Mouse (Mus musculus) midbrain, embryonic 10.5 days (tissue): ENCODE measurements around the gene Ppp1r36. TPM values are rescaled to one million over a fixed set of nuclear protein-coding genes. Genes with fewer than 3 reads are reported as not detected.

Source experiments
- DNase-seq: peaks from one replicate; pipeline ENCODE4 v3.0.0-alpha.2; 2017; ENCODE audit warnings: low spot score
- H3K27ac ChIP-seq: fragments of 300-500 bp; sonication (generic); replicated peaks from 2 replicates; pipeline ENCODE4 v1.5.1; 2016; ENCODE audit warnings: mild to moderate bottlenecking
- H3K27me3 ChIP-seq: fragments of 300-500 bp; sonication (generic); 2 replicates; pipeline ENCODE4 v1.6.1; 2016; ENCODE audit warnings: low read depth, mild to moderate bottlenecking; ENCODE audit not compliant: poor library complexity, severe bottlenecking
- H3K36me3 ChIP-seq: fragments of 300-500 bp; sonication (generic); 2 replicates; pipeline ENCODE4 v1.6.1; 2016; ENCODE audit warnings: mild to moderate bottlenecking, moderate library complexity
- H3K4me1 ChIP-seq: fragments of 300-500 bp; sonication (generic); 2 replicates; pipeline ENCODE4 v1.6.1; 2016
- H3K4me3 ChIP-seq: fragments of 300-500 bp; sonication (generic); 2 replicates; pipeline ENCODE4 v1.5.1; 2016; ENCODE audit warnings: mild to moderate bottlenecking, moderate library complexity
- H3K9me3 ChIP-seq: fragments of 300-500 bp; sonication (generic); replicated peaks from 2 replicates; pipeline ENCODE4 v1.6.1; 2016; ENCODE audit warnings: mild to moderate bottlenecking
- WGBS: fragments of 180-500 bp; shearing (Covaris S2); methylation state at CpG from one replicate; pipeline ENCODE4 v1.1.7; 2016; 5-methylcytosine and 5-hydroxymethylcytosine counted together
- polyA plus RNA-seq: library from polyadenylated mRNA; unstranded; fragments of >200 nt; fragmentation: Nextera tagmentation; extraction: Ambion mirVana; gene quantifications from 2 replicates; pipeline ENCODE4 v1.2.1, GENCODE M21; 2016

Gene Ppp1r36
- polyA plus RNA-seq, 1 experiment from 2014 or later, result 0.33 TPM

- Histone ChIP-seq H3K27me3 (peaks cover 68% of the 10 kb centered on the region), H3K4me1 (peaks cover 31% of the 10 kb centered on the region), H3K9me3 (no peaks in the 10 kb centered on the region), H3K4me3 (peak within 1 kb of the TSS; percentile 69), H3K36me3 (no peaks in the 10 kb centered on the region), H3K27ac (peak within 1 kb of the TSS; percentile 92)
- WGBS, result under 1% methylated on average over 54 of the region's 54 CpGs
- peak; percentile 98 for DNase-seq
Measured at GRCm38 (mm10) chr12:76403886-76404537, 13.3 kb upstream of the Ppp1r36 start, which contains the start of gene Hspa2. Gene Hspa2, plus strand, starts transcription at chr12:76404176.

- WGBS, result 9% methylated on average over 20 of the region's 20 CpGs
- Histone ChIP-seq H3K4me3 (peak overlapping the region; percentile 69), H3K27me3 (peaks cover 68% of the 10 kb centered on the region), H3K9me3 (no peaks in the 10 kb centered on the region), H3K27ac (no peak overlapping the region), H3K36me3 (no peaks in the 10 kb centered on the region), H3K4me1 (peaks cover 31% of the 10 kb centered on the region)
- DNase-seq, result no peak
Measured at GRCm38 (mm10) chr12:76404836-76405182, 12.5 kb upstream of the Ppp1r36 start.

DNA sequence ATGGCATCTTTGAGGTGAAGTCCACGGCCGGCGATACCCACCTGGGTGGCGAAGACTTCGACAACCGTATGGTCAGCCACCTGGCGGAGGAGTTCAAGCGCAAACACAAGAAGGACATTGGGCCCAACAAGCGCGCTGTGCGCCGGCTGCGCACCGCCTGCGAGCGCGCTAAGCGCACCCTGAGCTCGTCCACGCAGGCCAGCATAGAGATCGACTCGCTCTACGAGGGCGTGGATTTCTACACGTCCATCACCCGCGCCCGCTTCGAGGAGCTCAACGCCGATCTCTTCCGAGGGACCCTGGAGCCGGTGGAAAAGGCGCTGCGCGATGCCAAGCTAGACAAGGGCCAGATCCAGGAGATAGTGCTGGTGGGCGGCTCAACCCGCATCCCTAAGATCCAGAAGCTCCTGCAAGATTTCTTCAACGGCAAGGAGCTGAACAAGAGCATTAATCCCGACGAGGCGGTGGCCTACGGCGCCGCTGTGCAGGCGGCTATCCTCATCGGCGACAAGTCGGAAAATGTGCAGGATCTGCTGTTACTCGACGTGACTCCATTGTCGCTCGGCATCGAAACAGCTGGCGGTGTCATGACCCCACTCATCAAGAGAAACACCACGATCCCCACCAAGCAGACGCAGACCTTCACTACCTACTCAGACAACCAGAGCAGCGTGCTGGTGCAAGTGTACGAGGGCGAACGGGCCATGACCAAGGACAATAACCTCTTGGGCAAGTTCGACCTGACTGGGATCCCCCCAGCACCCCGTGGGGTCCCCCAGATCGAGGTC is 12.0 kb upstream of the Ppp1r36 start:
- Histone ChIP-seq H3K4me1 (peaks cover 31% of the 10 kb centered on the region), H3K4me3 (peak overlapping the region; percentile 69), H3K36me3 (no peaks in the 10 kb centered on the region), H3K27me3 (peaks cover 68% of the 10 kb centered on the region), H3K27ac (no peak overlapping the region), H3K9me3 (no peaks in the 10 kb centered on the region)
- WGBS, result 3% methylated on average over 64 of the region's 64 CpGs
- peak; percentile 58 for DNase-seq

DNA sequence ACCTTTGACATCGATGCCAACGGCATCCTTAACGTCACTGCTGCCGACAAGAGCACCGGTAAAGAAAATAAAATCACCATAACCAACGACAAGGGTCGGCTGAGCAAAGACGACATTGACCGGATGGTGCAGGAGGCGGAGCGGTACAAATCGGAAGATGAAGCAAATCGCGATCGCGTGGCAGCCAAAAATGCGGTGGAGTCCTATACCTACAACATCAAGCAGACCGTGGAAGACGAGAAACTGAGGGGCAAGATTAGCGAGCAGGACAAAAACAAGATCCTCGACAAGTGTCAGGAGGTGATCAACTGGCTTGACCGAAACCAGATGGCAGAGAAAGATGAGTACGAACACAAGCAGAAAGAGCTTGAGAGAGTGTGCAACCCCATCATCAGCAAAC is 11.4 kb upstream of the Ppp1r36 start:
- Histone ChIP-seq H3K27ac (no peak overlapping the region), H3K36me3 (no peaks in the 10 kb centered on the region), H3K27me3 (peaks cover 68% of the 10 kb centered on the region), H3K9me3 (no peaks in the 10 kb centered on the region), H3K4me1 (peaks cover 31% of the 10 kb centered on the region), H3K4me3 (peak overlapping the region; percentile 69)
- DNase-seq, result peak; percentile 45
- 4% methylated on average over 23 of the region's 23 CpGs for WGBS

DNA sequence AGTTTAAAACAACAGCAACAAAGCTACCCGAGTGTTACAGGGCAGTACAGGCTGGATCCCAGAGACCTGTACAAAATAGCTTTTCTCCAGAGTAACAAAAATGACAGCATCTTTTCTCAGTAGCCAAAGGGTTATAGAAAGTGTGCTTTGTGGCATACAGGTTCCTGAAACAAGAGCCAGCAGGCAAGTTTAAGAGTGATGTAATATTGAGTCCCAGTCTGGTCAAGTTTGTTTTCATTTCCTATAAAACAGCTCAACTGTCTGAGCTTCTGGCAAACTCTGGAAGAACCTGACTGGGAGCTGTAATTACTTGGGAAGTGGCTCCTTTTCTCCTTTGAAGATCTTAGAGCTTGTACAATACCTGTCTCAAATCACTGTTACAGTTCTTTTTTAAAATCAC is 10.2 kb upstream of the Ppp1r36 start:
- Histone ChIP-seq H3K4me3 (no peak overlapping the region), H3K27me3 (peaks cover 58% of the 10 kb centered on the region), H3K27ac (no peak overlapping the region), H3K4me1 (peaks cover 31% of the 10 kb centered on the region), H3K36me3 (no peaks in the 10 kb centered on the region), H3K9me3 (no peaks in the 10 kb centered on the region)
- WGBS, result 53% methylated on average over 1 of the region's 1 CpGs
- DNase-seq, result no peak

DNA sequence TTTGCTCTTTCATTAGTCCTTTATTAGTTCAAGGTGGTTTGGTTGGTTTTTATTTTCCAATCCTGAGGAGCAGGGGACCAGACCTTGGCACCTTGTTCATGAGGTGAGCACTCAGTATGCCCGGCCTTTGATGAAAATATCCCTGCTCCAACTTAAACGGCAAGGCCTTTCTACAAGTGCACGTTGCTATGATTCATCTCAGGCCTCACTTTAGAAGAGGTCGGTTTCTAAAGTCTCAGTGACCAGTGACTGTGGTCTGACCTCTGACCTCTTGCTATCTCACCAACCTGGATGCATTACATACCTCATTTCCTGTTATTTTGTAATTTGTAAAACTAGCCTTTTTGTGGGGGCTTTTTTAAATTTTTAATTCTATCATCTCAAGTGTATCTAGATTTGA is 8.2 kb upstream of the Ppp1r36 start:
- Histone ChIP-seq H3K4me1 (peaks cover 21% of the 10 kb centered on the region), H3K27me3 (peaks cover 48% of the 10 kb centered on the region), H3K27ac (no peak overlapping the region), H3K4me3 (no peak overlapping the region), H3K36me3 (no peaks in the 10 kb centered on the region), H3K9me3 (no peaks in the 10 kb centered on the region)
- WGBS, result 71% methylated on average over 4 of the region's 4 CpGs
- DNase-seq, result no peak

DNA sequence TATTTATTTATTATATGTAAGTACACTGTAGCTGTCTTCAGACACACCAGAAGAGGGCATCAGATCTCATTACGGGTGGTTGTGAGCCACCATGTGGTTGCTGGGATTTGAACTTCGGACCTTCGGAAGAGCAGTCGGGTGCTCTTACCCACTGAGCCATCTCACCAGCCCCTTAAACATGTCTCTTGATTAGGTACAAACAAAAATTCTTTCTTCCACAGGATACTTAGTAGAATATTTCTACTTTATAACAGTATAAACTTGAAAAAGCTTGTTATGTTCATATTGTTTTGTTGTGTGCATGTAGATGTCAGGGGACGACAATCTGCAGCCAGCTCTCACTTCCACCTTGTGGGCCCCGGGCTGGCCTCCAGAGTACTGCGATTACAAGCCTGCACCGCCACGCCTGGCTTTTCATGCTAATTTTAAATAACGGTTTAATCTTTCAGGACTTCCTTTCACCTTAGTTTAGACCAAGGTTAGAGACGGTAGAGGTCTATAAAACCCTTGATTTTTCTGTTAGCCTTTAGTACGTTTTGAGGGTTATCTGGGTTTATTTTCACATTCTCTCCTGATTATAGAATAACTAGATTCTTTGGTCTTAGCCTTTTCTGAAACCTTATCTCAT is 1.8 kb upstream of the Ppp1r36 start:
- Histone ChIP-seq H3K27ac (no peak overlapping the region), H3K9me3 (peaks cover 5% of the 10 kb centered on the region; the same call in 1 of the 2 replicates), H3K36me3 (no peaks in the 10 kb centered on the region), H3K27me3 (peaks cover 33% of the 10 kb centered on the region), H3K4me3 (no peak overlapping the region), H3K4me1 (peaks cover 6% of the 10 kb centered on the region)
- no peak for DNase-seq
- WGBS, result 90% methylated on average over 12 of the region's 12 CpGs

GRCm38 (mm10) chr12:76418346-76418745 is 1.0 kb downstream of the Ppp1r36 start:
- peaks cover 33% of the 10 kb centered on the region for H3K27me3 ChIP-seq
- H3K36me3 ChIP-seq, result no peaks in the 10 kb centered on the region
- 94% methylated on average over 5 of the region's 5 CpGs for WGBS
- no peak for DNase-seq
- no peak overlapping the region for H3K4me3 ChIP-seq
- H3K27ac ChIP-seq, result no peak overlapping the region
- H3K9me3 ChIP-seq, result peaks cover 5% of the 10 kb centered on the region; the same call in 1 of the 2 replicates
- H3K4me1 ChIP-seq, result peaks cover 6% of the 10 kb centered on the region

- Histone ChIP-seq H3K4me1 (0 out of 2 replicates have a peak, but pooled peaks cover 3% of the 10 kb centered on the region), H3K27me3 (0 out of 2 replicates have a peak, but pooled peaks cover 9% of the 10 kb centered on the region), H3K27ac (no peak overlapping the region), H3K36me3 (no peaks in the 10 kb centered on the region), H3K4me3 (no peak overlapping the region), H3K9me3 (no peaks in the 10 kb centered on the region)
- WGBS, result 90% methylated on average over 3 of the region's 3 CpGs
- no peak for DNase-seq
Measured at GRCm38 (mm10) chr12:76425256-76425655, 7.9 kb downstream of the Ppp1r36 start.

GRCm38 (mm10) chr12:76427546-76427945 is 10.2 kb downstream of the Ppp1r36 start:
- Histone ChIP-seq H3K4me1 (0 out of 2 replicates have a peak, but pooled peaks cover 3% of the 10 kb centered on the region), H3K36me3 (no peaks in the 10 kb centered on the region)
- WGBS, result 66% methylated on average over 5 of the region's 5 CpGs

GRCm38 (mm10) chr12:76430879-76431406 is 13.6 kb downstream of the Ppp1r36 start:
- no peaks in the 10 kb centered on the region for H3K9me3 ChIP-seq
- no peaks in the 10 kb centered on the region for H3K36me3 ChIP-seq
- H3K27ac ChIP-seq, result no peak overlapping the region
- peaks cover 33% of the 10 kb centered on the region for H3K27me3 ChIP-seq
- no peak overlapping the region for H3K4me3 ChIP-seq
- DNase-seq, result no peak
- 64% methylated on average over 5 of the region's 5 CpGs for WGBS
- H3K4me1 ChIP-seq, result peaks cover 19% of the 10 kb centered on the region

More at GRCm38 (mm10) chr12:76427546-76427945, 10.2 kb downstream of the Ppp1r36 start:
- H3K27me3 ChIP-seq, result 0 out of 2 replicates have a peak, but pooled peaks cover 9% of the 10 kb centered on the region
- H3K9me3 ChIP-seq, result no peaks in the 10 kb centered on the region
- DNase-seq, result no peak
- no peak overlapping the region for H3K27ac ChIP-seq
- H3K4me3 ChIP-seq, result no peak overlapping the region

DNA sequence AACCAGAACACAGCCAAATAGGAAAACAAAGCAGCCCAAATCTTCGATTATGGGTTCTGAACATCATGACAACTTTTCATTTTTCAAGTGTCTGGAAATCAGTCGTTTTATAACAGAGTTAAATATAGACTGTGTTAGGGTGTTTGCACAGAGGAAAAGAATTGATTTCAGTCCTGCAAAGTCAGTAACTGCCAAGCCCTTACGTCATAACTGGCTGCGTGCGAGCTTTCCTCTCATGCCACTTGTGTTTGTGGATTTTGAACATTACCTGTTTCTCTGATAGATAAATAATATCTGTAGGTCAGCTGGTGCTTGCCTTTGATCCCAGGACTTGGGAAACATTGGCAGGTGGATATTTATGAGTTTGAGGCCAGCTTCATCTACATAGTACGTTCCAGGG is 14.1 kb downstream of the Ppp1r36 start:
- Histone ChIP-seq H3K36me3 (no peaks in the 10 kb centered on the region), H3K4me1 (peaks cover 19% of the 10 kb centered on the region), H3K27ac (no peak overlapping the region), H3K27me3 (peaks cover 38% of the 10 kb centered on the region), H3K4me3 (no peak overlapping the region), H3K9me3 (no peaks in the 10 kb centered on the region)
- no peak for DNase-seq
- WGBS, result 93% methylated on average over 6 of the region's 6 CpGs
